Mouse (Mus musculus): ENCODE results near the gene Fam207a.

DNA sequence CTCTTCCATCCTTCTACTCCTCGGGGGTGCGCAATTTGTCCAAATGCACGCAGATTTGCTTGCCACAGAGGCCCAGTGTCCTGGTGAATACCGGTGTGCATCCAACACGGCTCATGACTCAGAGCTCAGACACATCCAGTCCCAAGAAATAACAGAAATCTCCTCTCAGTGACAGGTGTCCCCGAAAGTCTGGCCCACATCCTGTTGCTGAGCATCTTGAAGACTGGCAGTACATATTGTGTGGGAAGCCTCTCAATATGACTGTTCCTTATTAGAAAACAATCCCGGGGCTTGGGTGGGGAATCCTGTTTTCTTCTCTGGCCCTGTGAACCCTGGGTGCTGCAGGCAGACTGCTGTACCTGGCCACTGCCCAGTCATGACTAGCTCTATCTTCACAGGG lies 41.0 kb upstream of the Fam207a start:
- TF ChIP-seq CTCF (IDR thresholded peaks at IDR 0.05; ENCODE audit: control insufficient read depth, insufficient read depth, insufficient replicate concordance, low read depth, low read length) (no peak), POLR2A (IDR thresholded peaks at IDR 0.05; ENCODE audit: control insufficient read depth, low read depth, low read length) (no peak)
